Mouse (Mus musculus) lung, postnatal 0 days (tissue): ENCODE results near the gene Cfap43. TPM values are rescaled to one million over a fixed set of nuclear protein-coding genes. Genes with fewer than 3 reads are reported as not detected.
A peak's percentile ranks its signal among the peaks of the same experiment; 100 is the strongest.

ENCODE experiments used
- ATAC-seq: fragments of 200-750 bp; cut with Nextera tagmentation; 2 replicates; pipeline ENCODE4 v1.8.0; 2017; ENCODE audit warnings: moderate library complexity
- DNase-seq: peaks from one replicate; pipeline ENCODE4 v3.0.0-alpha.2; 2016; ENCODE audit warnings: low spot score
- H3K27ac ChIP-seq: fragments of 300-500 bp; sonication (generic); 2 replicates; pipeline ENCODE4 v1.5.1; 2014; ENCODE audit warnings: antibody characterized with exemption, mild to moderate bottlenecking, low read length, mixed read lengths
- H3K27me3 ChIP-seq: fragments of 300-500 bp; sonication (generic); replicated peaks from 2 replicates; pipeline ENCODE4 v1.6.1; 2014; ENCODE audit warnings: low read length, mixed read lengths; ENCODE audit not compliant: insufficient read depth
- H3K36me3 ChIP-seq: fragments of 300-500 bp; sonication (generic); 2 replicates; pipeline ENCODE4 v1.6.1; 2014; ENCODE audit warnings: low read length, mixed read lengths; ENCODE audit not compliant: insufficient read depth
- H3K4me1 ChIP-seq: fragments of 300-500 bp; sonication (generic); 2 replicates; pipeline ENCODE4 v1.6.1; 2014; ENCODE audit warnings: antibody characterized with exemption, low read depth, low read length, mixed read lengths; ENCODE audit not compliant: insufficient read depth
- H3K4me2 ChIP-seq: fragments of 300-500 bp; sonication (generic); replicated peaks from 2 replicates; pipeline ENCODE4 v1.6.1; 2014; ENCODE audit warnings: low read depth, mild to moderate bottlenecking, low read length, moderate library complexity, mixed read lengths
- H3K4me3 ChIP-seq: fragments of 300-500 bp; sonication (generic); 2 replicates; pipeline ENCODE4 v1.5.1; 2014; ENCODE audit warnings: low read depth, low read length
- H3K9ac ChIP-seq: fragments of 300-500 bp; sonication (generic); replicated peaks from 2 replicates; pipeline ENCODE4 v1.6.1; 2014; ENCODE audit warnings: low read depth, mild to moderate bottlenecking
- H3K9me3 ChIP-seq: fragments of 300-500 bp; sonication (generic); 2 replicates; pipeline ENCODE4 v1.6.1; 2016; ENCODE audit warnings: low read length, mixed read lengths
- CTCF ChIP-seq: IDR thresholded peaks from 2 replicates; pipeline ENCODE4 v1.5.1; 2016; ENCODE audit warnings: antibody characterized with exemption, mild to moderate bottlenecking
- EP300 ChIP-seq: IDR thresholded peaks from 2 replicates; pipeline ENCODE4 v1.6.1; 2016; ENCODE audit warnings: antibody characterized with exemption, mild to moderate bottlenecking, control low read depth
- WGBS: fragments of 180-500 bp; shearing (Covaris S2); extraction: QIAGEN DNeasy Blood & Tissue Kit; methylation state at CpG from one replicate; pipeline ENCODE4 v1.1.7; 2014; 5-methylcytosine and 5-hydroxymethylcytosine counted together
- polyA plus RNA-seq: library from polyadenylated mRNA; unstranded; fragments of >200 nt; fragmentation: Nextera tagmentation; extraction: Ambion mirVana; gene quantifications from 2 replicates; pipeline ENCODE4 v1.2.1, GENCODE M21; 2015

The Cfap43 gene
- 4.9 and 6.3 TPM in 2 replicates for polyA plus RNA-seq

DNA sequence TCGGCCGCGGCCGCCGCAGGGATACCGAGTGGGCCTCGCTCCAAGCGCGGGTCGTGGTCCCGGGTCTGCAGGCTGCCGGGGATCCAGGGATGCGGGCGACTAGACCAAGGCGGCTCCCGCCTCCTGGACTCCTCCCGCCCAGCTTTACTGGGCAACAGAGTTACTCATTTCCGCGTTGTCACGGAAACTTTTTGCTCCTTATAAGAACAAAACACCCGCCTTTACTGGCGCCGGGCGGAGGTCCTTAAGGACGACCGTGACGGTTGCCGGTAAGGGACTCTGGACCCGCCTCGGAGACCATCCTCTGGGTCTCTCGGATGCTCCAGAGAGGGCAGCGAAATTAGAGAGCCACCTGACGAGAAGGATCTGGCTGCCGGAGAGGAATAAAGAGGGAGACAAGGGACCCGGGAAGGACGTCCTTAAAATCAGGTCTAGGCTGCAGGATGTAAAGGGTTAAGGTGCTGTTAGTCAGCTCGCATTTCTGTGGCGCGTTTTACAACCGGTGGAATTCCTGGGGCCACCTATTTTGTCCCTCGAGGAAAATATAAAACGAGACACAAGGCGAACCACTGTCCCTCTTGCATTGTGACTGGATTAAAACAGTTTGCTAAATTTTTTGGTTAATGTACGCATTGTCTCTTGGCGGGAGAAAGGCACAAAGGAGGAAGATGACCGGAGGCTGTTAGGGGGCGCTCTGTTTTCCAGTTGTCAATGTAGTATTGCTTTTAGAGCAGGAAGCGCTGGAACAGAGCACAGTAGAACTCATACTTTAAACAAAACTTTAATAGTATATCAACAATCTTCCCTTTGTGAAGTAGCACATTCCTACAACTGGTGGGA is at the start of gene Cfap43, which contains the start of gene Itprip:
TSS of gene Cfap43 (minus strand) at position 162 of the 840 bp plus-strand sequence.
TSS of gene Itprip (minus strand) at position 174 of the 840 bp plus-strand sequence.
- peak; percentile 83 for TF ChIP-seq EP300
- peak; percentile 71 for TF ChIP-seq CTCF
- Histone ChIP-seq H3K4me3 (peak within 1 kb of the TSS; percentile 89), H3K9me3 (no peaks in the 10 kb centered on the region), H3K4me1 (peaks cover 13% of the 10 kb centered on the region; the same call in 1 of the 2 replicates), H3K4me2 (peak within 1 kb of the TSS; percentile 83), H3K27me3 (no peaks in the 10 kb centered on the region), H3K27ac (peak within 1 kb of the TSS; percentile 99), H3K36me3 (no peaks in the 10 kb centered on the region), H3K9ac (peak within 1 kb of the TSS; percentile 72)
- under 1% methylated on average over 48 of the region's 48 CpGs for WGBS
- DNase-seq (peak; percentile 97), ATAC-seq (peak; percentile 89)

GRCm38 (mm10) chr19:47958181-47958580 is 39.1 kb upstream of the Cfap43 start:
- no peaks in the 10 kb centered on the region for H3K9me3 ChIP-seq
- no peak overlapping the region for H3K9ac ChIP-seq
- TF ChIP-seq CTCF (no peak), EP300 (no peak)
- H3K27me3 ChIP-seq = no peaks in the 10 kb centered on the region
- H3K27ac ChIP-seq = no peak overlapping the region
- H3K4me2 ChIP-seq = no peak overlapping the region
- no peak overlapping the region for H3K4me3 ChIP-seq
- 77% methylated on average over 13 of the region's 13 CpGs for WGBS
- H3K4me1 ChIP-seq = no peaks in the 10 kb centered on the region
- no peaks in the 10 kb centered on the region for H3K36me3 ChIP-seq
- no peak for DNase-seq
- ATAC-seq = no peak

GRCm38 (mm10) chr19:47953169-47953568 is 34.1 kb upstream of the Cfap43 start:
- H3K27me3 ChIP-seq = no peaks in the 10 kb centered on the region
- no peaks in the 10 kb centered on the region for H3K36me3 ChIP-seq
- 83% methylated on average over 9 of the region's 9 CpGs for WGBS
- H3K9ac ChIP-seq = no peak overlapping the region
- H3K4me3 ChIP-seq = no peak overlapping the region
- no peaks in the 10 kb centered on the region for H3K9me3 ChIP-seq
- DNase-seq = no peak
- no peaks in the 10 kb centered on the region for H3K4me1 ChIP-seq
- TF ChIP-seq CTCF (no peak), EP300 (no peak)
- ATAC-seq = no peak
- no peak overlapping the region for H3K4me2 ChIP-seq
- no peak overlapping the region for H3K27ac ChIP-seq

- H3K27ac ChIP-seq = no peak overlapping the region
Measured at GRCm38 (mm10) chr19:47950946-47951345, 31.9 kb upstream of the Cfap43 start.

GRCm38 (mm10) chr19:47946821-47947465 is 27.9 kb upstream of the Cfap43 start:
- no peak overlapping the region for H3K9ac ChIP-seq
- peak; percentile 29 for DNase-seq
- 45% methylated on average over 23 of the region's 23 CpGs for WGBS

More at GRCm38 (mm10) chr19:47950946-47951345, 31.9 kb upstream of the Cfap43 start:
- no peak for DNase-seq
- no peaks in the 10 kb centered on the region for H3K9me3 ChIP-seq
- H3K36me3 ChIP-seq = no peaks in the 10 kb centered on the region
- H3K4me3 ChIP-seq = no peak overlapping the region
- no peak overlapping the region for H3K9ac ChIP-seq
- TF ChIP-seq CTCF (no peak), EP300 (no peak)
- H3K27me3 ChIP-seq = no peaks in the 10 kb centered on the region
- no peak for ATAC-seq
- WGBS = 84% methylated on average over 7 of the region's 7 CpGs
- no peaks in the 10 kb centered on the region for H3K4me1 ChIP-seq
- H3K4me2 ChIP-seq = no peak overlapping the region

DNA sequence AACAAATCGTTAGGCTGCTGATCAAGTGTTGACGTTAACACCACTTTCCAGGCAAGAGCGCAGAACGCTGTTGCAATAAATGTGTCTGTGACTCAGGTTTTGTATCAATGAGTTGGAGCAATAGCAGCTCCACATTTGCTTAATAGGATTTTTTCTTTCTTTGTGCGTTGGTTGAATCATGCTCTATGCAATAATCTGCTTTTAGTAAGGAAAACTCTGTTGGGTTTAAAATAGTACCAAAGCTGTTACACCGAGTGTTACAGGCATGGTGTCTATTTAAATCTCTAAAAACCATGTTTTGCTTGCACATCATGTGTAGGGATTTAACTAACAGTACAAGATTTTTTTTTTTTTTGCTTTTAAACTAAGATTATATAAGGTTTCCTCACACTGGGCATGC is 20.3 kb upstream of the Cfap43 start:
- ATAC-seq (no peak), DNase-seq (no peak)
- no peak for TF ChIP-seq CTCF
- no peak for TF ChIP-seq EP300
- Histone ChIP-seq H3K4me2 (no peak overlapping the region), H3K36me3 (no peaks in the 10 kb centered on the region), H3K27me3 (peaks cover 15% of the 10 kb centered on the region; the same call in 1 of the 2 replicates), H3K4me1 (peaks cover 5% of the 10 kb centered on the region), H3K9ac (no peak overlapping the region), H3K27ac (no peak overlapping the region), H3K4me3 (no peak overlapping the region), H3K9me3 (no peaks in the 10 kb centered on the region)
- WGBS = 72% methylated on average over 6 of the region's 6 CpGs

More at GRCm38 (mm10) chr19:47946821-47947465, 27.9 kb upstream of the Cfap43 start:
- no peak overlapping the region for H3K27ac ChIP-seq
- no peak for ATAC-seq
- no peaks in the 10 kb centered on the region for H3K27me3 ChIP-seq
- no peaks in the 10 kb centered on the region for H3K4me1 ChIP-seq
- no peaks in the 10 kb centered on the region for H3K9me3 ChIP-seq
- H3K4me3 ChIP-seq = 0 out of 2 replicates have a peak overlapping the region, but pooled peaks have one; percentile 2
- TF ChIP-seq CTCF (no peak), EP300 (no peak)
- no peaks in the 10 kb centered on the region for H3K36me3 ChIP-seq
- peak overlapping the region; percentile 38 for H3K4me2 ChIP-seq
